Mouse (Mus musculus): Measurements from ENCODE around the gene Nfix.
A peak's percentile ranks its signal among the peaks of the same experiment; 100 is the strongest.
"Not testable (repeated sequence)": the region's sequence is repeated elsewhere in the genome, so short reads cannot be mapped to it uniquely, and the experiment has no call there.

Nfix gene

DNA sequence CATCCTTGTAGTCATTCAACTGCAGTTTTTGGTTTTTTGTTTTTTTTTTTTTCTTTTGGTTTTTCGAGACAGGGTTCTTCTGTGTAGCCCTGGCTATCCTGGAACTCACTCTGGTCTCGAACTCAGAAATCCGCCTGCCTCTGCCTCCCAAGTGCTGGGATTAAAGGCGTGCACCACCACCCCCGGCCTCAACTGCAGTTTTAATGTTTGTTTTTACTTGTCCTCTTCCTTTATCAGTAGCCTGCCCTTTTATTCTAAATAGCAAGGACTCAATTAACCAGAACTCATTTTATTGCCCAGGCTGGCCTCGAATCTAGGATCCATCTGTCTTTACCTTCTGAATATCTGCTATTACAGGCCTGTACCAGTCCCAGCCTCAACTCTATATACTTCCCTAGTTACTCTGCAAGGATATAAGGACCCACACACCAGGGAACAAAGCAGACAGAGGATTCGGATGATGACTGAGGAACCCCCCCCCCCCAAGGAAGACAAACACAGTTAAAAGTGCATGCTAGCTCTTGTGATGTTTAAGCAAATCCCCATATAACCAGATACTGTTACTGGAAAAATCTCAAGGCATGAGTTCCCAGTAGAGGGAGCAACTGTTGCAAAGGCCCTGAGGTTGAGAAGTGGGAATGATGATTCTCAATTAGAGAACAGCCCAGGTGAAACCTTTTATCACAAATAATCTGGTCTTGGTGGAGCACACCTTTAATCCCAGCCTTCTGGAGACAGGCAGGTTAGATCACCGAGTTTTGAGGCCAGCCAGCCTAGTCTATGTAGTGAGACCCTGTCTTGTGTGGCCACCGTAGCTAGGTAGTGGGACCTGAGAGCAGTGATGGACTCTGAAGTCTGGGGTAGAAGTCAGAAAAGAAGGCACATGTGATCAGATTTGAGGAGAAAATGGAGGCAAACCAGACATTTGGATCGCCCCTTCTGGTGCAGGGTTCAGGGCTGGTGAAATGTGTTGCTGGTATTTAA is 32.9 kb upstream of the Nfix start:
- no peak for DNase-seq (ENCODE audit: extremely low read depth, low read depth)

DNA sequence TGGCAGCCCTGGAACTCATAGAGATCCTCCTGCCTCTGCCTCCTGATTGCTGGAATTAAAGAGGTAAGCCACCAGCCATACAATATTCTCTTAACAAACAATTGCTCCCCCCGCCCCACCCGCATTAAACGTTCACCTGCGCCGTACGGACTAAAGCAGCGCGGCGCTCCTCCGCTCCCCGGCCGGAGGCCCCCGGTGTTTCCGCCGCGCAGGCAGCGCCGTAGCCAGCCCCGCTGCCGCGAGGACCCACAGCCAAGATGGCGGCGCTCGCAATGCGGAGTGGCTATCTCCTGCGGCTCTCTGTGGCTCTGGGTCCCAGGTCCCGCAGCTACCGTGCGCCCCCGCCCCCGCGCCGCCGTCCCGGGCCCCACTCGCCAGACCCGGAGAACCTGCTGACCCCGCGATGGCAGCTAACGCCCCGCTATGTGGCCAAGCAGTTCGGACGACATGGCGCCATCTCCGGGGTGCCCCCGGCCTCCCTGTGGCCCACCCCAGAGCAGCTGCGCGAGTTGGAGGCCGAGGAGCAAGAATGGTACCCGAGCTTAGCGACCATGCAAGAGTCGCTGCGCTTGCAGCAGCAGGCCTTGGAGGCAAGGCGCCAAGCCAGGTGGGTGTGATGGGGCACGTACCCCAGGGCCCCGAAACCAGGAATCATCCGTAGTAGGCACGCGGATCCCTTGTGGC is 32.0 kb upstream of the Nfix start:
- DNase-seq (ENCODE audit: extremely low read depth, low read depth): no peak

DNA sequence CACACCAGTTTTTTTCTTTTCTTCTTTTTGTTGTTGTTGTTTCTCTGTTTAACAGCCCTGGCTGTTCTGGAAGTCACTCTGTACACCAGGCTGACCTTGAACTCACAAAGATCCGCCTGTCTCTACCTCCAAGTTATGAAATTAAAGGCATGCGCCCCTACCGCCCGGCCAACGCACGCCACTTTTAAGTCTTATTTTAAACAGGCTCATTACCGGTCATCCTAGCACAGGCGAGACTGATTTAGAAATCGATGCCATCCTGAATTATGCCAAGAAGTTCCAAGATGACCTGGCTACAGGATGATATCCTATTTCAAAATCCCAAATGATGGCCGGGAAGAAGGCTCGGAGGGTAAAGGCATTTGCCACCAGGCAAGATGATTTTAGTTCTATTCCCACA is 31.3 kb upstream of the Nfix start, which contains the start of gene Gadd45gip1:
TSS of gene Gadd45gip1 (plus strand) at position 33 of the 400 bp plus-strand sequence.
- peak; percentile 73 for DNase-seq (ENCODE audit: extremely low read depth, low read depth)

GRCm38 (mm10) chr8:84826518-84826917 is 26.4 kb upstream of the Nfix start:
- DNase-seq (ENCODE audit: extremely low read depth, low read depth): not testable (repeated sequence)

- no peak for DNase-seq (ENCODE audit: extremely low read depth, low read depth)
These were observed 25.5 kb upstream of the Nfix start for GRCm38 (mm10) chr8:84825636-84826035.

- no peak for DNase-seq (ENCODE audit: extremely low read depth, low read depth)
These were observed 23.5 kb upstream of the Nfix start for GRCm38 (mm10) chr8:84823653-84824052.

GRCm38 (mm10) chr8:84822723-84823122 is 22.6 kb upstream of the Nfix start, which contains the start of gene Dand5:
Gene Dand5, minus strand, starts transcription at chr8:84822823.
- DNase-seq (ENCODE audit: extremely low read depth, low read depth): no peak

- no peak for DNase-seq (ENCODE audit: extremely low read depth, low read depth)
These were observed 16.0 kb upstream of the Nfix start for GRCm38 (mm10) chr8:84816117-84816516.

DNA sequence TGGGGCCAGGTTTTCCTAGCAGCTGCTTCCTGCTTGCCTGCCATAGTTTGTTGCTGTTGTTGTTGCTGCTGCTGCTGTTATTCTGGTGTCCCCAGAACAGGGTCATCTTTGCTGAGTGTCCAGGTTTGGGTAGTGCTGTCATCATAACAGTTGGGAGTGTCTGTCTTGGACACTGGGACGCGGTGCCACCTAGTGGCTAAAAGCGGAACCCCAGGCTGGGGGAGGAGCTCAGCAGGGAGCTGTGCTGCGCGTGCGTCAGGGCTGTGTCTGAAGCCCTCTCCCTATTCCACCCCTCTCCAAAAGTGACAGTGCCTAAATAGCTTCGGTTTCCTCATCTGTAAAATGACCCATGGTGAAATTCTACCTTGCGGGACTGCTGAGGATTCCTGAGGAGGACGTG is 15.4 kb upstream of the Nfix start:
- peak; percentile 59 for DNase-seq (ENCODE audit: extremely low read depth, low read depth)

DNA sequence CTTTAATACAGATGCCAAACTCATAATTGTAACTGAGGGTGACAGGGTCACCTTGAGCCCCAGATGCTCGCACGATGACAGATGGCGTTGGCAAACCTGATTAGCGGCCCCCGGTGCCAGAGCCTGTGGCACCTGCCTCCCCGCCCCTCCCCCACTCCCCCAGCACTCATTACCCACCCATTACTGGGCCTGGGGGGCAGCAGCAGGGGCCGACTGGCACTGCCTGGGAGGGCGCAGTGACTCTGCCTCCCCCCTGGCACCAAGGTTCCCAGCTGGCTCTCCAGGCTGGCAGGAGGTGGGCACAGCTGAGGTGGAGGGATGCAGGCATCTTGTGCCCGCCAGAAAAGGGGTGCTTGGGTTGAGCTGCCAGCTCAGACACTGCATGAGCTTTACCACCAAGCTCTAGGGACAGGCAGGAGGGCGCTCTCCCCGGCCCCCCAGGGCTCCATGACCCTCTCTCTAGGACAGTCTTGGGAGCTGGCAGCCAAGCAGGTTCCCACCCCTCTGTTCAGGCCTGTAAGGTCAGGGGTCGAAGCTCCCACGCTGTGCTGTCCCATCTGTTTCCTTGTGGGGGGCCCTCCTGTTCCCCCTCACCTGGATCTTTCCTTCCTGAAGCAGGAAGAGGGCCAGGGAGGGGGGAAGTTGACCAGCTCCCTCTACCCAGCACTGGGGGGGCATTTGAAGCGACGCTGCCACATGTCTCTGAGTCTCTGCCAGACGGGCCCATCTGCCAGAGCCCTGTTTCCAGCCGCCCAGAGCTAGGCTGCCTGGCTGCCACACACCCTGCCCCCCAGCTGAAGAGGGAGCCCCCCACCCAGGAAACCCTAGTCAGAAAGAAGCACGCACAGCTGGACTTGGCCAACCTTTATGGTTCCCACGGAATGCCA is 14.7 kb upstream of the Nfix start:
- no peak for DNase-seq (ENCODE audit: extremely low read depth, low read depth)

DNA sequence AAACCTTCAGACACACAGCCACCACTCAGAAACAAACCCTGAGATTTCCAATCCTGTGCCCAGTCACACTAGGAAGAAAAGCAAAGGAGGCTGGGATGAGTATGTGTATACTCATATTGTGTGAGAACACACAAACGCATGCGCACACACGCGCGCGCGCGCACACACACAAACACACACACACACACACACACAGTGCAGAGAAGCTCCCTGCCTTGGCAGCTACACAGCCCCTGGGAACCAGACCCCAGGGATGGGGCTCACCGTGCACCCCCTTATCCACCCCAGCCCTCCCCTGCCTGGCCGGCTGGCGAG is 14.1 kb upstream of the Nfix start:
- DNase-seq (ENCODE audit: extremely low read depth, low read depth): no peak

GRCm38 (mm10) chr8:84813830-84814229 is 13.7 kb upstream of the Nfix start:
- no peak for DNase-seq (ENCODE audit: extremely low read depth, low read depth)

DNA sequence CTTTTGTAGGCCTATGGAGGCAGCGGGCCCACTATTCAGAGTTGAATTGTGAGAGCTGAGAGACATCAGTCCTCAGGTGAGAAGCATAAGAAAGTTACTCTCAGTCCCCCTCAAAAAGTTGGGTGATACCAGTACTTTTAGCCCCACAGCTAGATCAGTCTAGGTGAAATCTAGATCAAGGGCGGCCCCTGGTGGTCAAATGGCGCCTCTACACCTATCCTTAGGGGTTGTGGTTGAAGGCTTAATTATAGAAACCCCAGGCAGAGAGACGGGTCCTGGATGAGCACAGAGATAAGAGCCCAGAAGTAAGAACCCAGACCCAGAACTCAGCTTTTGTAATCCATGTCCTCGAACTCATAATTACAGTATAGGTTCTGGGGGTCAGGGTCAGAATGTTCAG is 12.9 kb upstream of the Nfix start:
- DNase-seq (ENCODE audit: extremely low read depth, low read depth): peak; percentile 58

DNA sequence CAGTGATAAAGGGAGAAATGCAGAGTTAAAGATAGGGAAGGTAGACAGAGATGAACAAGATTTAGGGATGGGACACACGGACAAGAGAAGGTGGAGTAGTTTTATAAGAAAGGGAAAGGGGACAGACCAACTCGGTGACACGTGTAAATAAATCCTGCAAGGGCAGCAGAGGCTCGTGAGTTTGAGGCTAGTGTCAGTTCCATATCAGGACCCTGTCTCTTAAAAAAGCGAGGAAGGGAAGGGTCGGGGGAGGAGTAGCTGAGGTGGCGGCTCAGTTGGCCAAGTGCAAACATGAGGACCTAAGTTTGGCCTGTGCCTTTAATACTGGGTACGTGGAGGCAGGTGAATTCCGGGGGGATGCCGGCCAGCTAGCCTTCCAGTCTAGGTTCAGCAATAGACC is 11.2 kb upstream of the Nfix start:
- DNase-seq (ENCODE audit: extremely low read depth, low read depth): no peak

DNA sequence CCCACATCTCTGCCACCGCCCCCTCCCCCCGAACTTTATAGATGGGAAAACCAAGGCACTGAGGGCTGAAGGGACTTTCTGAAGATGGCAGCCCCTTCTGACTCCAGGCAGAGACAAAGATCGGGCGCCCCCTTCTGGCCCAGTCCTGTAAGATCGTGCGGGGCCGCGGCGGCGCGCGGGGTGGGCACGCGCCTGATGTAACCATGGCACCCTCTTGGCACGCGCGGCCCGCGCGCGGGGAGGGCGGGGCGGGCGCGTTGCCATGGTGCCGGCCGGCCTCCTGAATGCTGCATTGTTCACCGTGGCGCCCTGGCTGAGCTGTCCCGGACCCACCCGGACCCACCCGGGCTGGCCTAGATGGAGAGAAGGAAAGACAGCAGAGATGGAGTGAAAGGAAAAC is 10.8 kb upstream of the Nfix start:
- DNase-seq (ENCODE audit: extremely low read depth, low read depth): no peak

- no peak for DNase-seq (ENCODE audit: extremely low read depth, low read depth)
These were observed 9.8 kb upstream of the Nfix start for GRCm38 (mm10) chr8:84809941-84810280.

GRCm38 (mm10) chr8:84809109-84809940 is 9.2 kb upstream of the Nfix start:
- no peak for DNase-seq (ENCODE audit: extremely low read depth, low read depth)

DNA sequence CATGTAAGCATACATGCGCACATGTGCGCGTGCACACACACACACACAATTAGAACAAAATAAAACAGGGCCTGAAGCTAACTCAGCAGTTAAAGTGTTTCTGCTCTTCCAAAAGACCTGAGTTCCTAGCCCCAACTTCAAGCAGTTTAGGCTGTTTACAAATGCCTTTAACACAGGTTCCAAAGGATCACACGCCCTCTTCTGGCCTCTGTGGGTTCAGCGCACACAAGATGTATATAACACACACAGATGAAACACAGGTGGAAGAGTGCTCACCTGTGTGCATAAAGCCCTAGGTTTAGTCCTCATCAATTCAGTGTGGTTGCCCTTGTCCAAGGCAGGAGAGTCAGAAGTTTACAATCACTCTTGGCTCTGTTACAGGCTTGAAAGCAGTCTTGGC is 5.9 kb upstream of the Nfix start:
- DNase-seq (ENCODE audit: extremely low read depth, low read depth): no peak

DNA sequence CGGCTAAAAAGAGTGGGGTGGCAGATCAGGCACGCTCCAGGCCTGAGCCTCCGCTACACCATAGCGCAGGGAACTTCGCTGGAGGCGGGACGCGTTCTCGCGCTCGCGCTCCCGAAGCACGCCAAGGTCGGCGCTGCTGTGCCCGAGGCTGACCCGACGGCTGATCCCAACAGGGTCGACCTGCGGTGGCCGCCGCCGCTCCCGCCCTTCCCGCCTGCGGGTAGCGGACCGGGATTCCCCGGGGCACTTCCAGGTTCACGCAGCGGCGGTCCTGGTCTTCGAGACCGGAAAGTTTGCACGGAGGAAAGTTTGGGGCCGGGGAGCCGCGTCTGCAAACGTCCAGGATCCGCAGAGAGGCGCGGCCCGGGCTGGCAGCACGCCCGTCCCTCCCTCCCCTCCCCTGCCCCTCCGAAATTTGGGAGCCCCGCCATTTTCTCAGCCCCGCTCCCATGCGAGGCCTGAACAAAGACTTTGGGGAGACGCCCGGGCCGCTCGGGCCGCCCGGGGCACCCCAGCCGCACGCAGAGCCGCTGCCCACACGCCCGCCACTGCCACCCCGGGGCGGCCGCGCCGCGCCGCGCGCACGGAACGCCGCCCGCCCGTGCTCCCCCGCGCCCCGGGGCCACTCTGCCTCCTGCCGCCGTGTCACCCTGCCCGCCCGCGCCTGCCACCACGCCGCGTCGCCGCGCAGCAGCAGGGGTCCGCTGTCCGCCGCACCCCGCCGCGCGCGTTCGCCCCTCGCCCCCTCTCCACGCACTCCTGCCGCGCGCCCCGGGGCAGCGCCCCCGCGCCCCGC is 810 bp downstream of the Nfix start:
- peak; percentile 29 for DNase-seq (ENCODE audit: extremely low read depth, low read depth)
